Mouse (Mus musculus): ENCODE data around the gene Rmnd5a.

- TF ChIP-seq TAL1 (IDR thresholded peaks at IDR 0.05; ENCODE audit: low read length): no peak
- no peak for TF ChIP-seq GATA1 (IDR thresholded peaks at IDR 0.05; ENCODE audit: low read length)
These were observed 76.4 kb downstream of the Rmnd5a start for GRCm38 (mm10) chr6:71363995-71364394.

Data from erythroblast, embryonic 14.5 days (primary cell).